Mouse (Mus musculus) E14TG2a.4 (cell line): Measurements from ENCODE around the gene Nebl.

Source experiments
- CTCF ChIP-seq: conservative IDR thresholded peaks from 2 replicates; pipeline ENCODE4 v1.5.1; 2014; ENCODE audit warnings: low read length
- NANOG ChIP-seq: IDR thresholded peaks from 2 replicates; pipeline ENCODE4 v1.6.1; 2014; ENCODE audit warnings: borderline replicate concordance, low read length, mixed read lengths

DNA sequence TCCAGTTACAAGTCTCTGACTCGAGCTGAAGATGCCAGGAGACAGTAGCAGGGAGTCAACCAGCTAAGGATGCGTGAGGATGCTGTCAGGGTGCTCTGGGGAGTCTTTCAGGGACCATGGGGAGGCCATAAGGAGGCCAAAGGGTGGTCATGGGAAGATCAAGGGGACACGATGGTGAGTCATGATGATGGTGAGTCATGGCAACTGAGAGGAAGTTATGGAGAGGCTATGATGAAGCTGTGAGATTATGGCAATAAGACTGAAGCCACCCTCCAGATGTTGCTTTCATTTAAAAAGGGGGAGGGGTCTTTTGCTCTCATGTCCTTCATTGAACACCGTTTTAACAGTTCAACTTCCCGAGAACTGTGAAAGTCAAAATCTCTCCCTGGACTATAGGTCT lies 322.0 kb downstream of the Nebl start:
- TF ChIP-seq CTCF: no peak
- no peak for TF ChIP-seq NANOG
